Mouse (Mus musculus): Measurements from ENCODE around the gene Slc24a4.
"Not testable (repeated sequence)": the region's sequence is repeated elsewhere in the genome, so short reads cannot be mapped to it uniquely, and the experiment has no call there.

The Slc24a4 gene

DNA sequence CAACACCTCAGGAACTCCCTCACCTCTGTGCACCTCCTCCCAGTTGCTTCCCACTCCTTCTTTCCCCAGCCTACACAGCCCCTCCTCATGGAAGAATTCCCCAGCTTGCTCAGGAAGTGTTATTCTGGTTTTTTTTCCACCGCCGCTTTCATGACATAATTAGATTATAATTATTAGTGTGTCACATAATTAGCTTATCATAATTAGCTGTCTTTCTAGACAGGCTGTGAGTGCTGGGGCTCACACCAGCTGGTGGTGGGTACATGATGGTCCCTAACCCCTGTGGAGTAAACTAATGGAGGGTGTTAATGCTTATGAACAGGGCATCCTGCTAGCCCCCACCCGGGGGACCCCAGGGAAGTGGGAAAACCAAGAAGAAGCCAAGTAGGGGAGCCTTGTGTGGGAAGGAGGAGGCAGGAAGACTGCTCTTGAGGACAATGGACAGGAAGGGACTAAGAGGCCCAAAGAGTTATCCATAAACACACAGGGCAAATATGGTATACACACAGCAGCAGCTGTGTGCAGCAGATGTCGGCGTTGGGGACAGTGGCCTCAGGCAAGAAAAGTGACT is 38.2 kb downstream of the Slc24a4 start:
- DNase-seq (ENCODE audit: low spot score) = peak; percentile 13

- DNase-seq (ENCODE audit: low spot score) = no peak
These were observed 38.8 kb downstream of the Slc24a4 start for GRCm38 (mm10) chr12:102167302-102167701.

GRCm38 (mm10) chr12:102172746-102173145 is 44.2 kb downstream of the Slc24a4 start:
- no peak for DNase-seq (ENCODE audit: low spot score)

- no peak for DNase-seq (ENCODE audit: low spot score)
These were observed 44.8 kb downstream of the Slc24a4 start for GRCm38 (mm10) chr12:102173345-102173744.

DNA sequence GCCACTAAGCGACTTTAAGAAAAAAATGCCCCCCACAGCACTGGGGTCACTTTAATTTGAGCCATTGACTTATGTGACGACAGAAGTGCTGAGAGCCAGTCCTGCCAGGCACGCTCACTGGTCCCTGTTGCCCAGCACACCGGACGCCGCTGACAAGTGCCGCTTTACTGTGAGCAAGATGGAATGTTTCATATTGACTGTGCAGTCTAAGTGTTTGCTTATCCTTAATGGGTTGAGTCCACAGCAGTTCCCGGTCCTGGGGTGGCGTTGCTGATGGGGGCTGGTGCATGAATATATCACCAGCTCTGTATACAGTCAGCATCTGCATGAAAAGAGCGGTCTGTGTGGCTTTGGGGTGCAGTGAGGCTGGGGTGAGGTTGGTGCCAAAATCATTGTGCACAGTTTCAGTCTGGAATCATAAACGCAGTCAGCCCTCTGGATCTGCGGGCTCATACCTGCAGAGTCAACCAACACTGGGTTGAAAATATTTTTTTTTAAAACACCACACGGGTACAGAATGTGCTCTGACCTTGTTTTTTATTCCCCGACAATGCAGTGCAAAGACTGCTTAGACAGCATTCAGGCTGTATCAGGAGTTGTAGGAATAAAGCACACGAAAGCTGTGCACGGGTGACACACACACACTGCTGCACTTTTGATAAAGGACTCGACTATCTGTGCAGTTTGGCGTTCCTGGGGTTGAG is 52.0 kb downstream of the Slc24a4 start:
- DNase-seq (ENCODE audit: low spot score) = no peak

GRCm38 (mm10) chr12:102181799-102182357 is 53.3 kb downstream of the Slc24a4 start:
- peak; percentile 81 for DNase-seq (ENCODE audit: low spot score)

- DNase-seq (ENCODE audit: low spot score) = no peak
These were observed 54.1 kb downstream of the Slc24a4 start for GRCm38 (mm10) chr12:102182621-102183020.

GRCm38 (mm10) chr12:102183201-102183600 is 54.7 kb downstream of the Slc24a4 start:
- no peak for DNase-seq (ENCODE audit: low spot score)

DNA sequence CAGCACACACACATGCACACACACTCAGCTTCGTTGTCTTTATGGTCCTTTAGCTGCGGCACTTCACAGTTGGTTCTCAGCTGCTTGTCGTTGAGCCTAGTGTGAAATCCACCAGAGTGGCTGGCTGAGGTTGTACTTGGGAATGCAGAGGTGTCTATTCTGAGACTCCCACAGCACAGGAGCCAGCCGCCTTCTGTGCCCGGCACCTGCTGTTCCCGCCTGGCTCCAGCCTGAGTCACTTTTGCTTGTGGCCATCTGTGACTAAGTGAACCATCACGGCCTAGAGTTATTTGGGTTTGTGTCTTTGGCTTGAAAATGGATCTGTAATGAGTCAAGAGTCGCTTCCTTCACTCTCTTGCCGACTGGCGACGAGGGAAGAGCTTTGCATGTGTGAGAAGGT is 62.3 kb downstream of the Slc24a4 start:
- no peak for DNase-seq (ENCODE audit: low spot score)

DNA sequence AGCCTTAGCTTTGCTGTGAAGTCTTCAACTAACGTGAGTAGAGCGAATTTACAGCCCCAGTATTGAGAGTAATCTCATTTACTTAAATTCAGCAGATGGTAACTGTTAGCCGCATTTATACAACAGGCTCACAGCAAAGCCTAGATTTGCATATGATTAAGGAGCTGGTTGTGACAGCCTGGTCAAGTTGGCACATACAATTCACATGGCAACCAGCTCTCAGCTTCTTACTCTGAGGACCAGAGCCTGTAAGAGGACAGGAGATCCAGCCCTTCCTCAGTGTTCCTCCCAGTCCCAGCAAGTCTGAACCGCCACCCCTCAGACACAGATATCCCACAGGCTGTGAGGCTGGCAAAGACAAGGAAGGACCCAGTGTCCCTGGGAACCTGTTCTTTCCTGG is 73.0 kb downstream of the Slc24a4 start:
- no peak for DNase-seq (ENCODE audit: low spot score)

DNA sequence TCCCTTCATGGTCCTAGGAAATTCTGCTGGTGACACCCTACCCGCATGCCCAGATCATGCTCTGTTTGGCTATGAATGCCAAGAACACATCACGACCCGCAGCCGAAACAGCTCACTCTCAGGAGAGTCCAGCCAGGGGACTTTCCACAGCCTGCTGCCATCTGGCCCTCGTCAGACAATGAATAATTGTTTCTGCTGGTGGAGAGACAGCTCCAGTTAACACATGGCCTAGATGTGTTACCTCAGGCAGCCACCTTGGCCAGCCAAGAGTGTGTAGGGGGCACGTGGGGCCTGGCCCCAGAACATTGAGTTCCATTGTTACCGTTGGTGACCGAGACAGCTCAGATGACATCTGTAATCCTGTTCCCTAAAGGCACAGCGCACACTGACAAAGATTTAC is 74.4 kb downstream of the Slc24a4 start:
- DNase-seq (ENCODE audit: low spot score) = peak; percentile 45

GRCm38 (mm10) chr12:102206471-102206870 is 77.9 kb downstream of the Slc24a4 start:
- DNase-seq (ENCODE audit: low spot score) = no peak

- no peak for DNase-seq (ENCODE audit: low spot score)
These were observed 78.7 kb downstream of the Slc24a4 start for GRCm38 (mm10) chr12:102207245-102207644.

- no peak for DNase-seq (ENCODE audit: low spot score)
These were observed 82.3 kb downstream of the Slc24a4 start for GRCm38 (mm10) chr12:102210801-102211200.

- DNase-seq (ENCODE audit: low spot score) = no peak
These were observed 94.9 kb downstream of the Slc24a4 start for GRCm38 (mm10) chr12:102223404-102223803.

DNA sequence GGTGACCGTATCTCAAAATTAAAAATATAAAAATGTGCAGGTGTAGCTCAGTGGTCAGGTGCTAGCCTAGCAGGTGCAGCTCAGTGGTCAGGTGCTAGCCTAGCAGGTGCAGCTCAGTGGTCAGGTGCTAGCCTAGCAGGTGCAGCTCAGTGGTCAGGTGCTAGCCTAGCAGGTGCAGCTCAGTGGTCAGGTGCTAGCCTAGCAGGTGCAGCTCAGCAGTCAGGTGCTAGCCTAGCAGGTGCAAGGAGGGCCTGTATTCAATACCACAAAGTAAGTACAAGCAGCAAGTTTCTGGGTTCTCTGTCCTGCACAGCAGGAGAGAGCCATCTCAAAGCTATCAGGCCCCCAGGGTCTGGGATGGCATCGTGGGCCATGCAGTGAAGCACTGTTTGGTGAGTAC is 95.6 kb downstream of the Slc24a4 start:
- DNase-seq (ENCODE audit: low spot score) = not testable (repeated sequence)

GRCm38 (mm10) chr12:102225165-102225564 is 96.6 kb downstream of the Slc24a4 start:
- DNase-seq (ENCODE audit: low spot score) = no peak

DNA sequence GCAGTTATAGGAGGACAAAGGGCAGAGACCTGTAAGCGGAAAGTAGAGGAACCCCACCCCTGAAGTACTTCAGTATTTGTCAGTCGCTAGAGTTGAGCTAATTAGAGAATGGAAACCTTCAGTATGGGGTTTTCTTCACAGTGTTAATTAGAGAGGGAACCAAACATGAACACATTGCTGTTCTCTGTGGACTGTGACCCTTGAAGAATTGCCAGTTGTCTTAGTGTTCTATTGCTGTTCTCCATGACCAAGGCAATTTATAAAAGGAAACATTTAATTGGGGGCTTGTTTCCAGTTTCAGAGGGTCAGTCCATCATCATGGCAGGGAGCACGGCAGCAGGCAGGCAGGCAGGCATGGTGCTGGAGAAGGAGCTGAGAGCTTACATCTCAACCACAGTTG is 107.0 kb downstream of the Slc24a4 start:
- DNase-seq (ENCODE audit: low spot score) = no peak

DNA sequence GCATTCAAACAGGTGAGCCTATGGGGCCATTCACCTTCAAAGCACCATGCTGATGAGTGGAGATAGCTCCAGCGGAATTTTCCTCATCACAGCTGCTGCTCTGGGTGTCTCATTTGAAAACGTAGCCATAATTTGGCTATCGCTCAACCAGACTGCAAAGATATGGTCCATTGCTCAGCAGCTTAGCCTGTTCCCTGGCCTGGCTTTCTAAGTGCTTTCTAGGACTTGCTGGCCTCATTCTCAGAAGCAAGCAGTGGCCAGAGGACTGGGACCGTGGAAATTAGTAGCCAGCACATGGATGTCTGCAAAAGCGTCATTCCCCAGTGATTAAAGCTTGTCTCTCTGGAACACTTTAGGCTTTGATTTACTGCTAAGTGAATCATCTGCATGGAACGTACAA is 107.8 kb downstream of the Slc24a4 start:
- DNase-seq (ENCODE audit: low spot score) = no peak

DNA sequence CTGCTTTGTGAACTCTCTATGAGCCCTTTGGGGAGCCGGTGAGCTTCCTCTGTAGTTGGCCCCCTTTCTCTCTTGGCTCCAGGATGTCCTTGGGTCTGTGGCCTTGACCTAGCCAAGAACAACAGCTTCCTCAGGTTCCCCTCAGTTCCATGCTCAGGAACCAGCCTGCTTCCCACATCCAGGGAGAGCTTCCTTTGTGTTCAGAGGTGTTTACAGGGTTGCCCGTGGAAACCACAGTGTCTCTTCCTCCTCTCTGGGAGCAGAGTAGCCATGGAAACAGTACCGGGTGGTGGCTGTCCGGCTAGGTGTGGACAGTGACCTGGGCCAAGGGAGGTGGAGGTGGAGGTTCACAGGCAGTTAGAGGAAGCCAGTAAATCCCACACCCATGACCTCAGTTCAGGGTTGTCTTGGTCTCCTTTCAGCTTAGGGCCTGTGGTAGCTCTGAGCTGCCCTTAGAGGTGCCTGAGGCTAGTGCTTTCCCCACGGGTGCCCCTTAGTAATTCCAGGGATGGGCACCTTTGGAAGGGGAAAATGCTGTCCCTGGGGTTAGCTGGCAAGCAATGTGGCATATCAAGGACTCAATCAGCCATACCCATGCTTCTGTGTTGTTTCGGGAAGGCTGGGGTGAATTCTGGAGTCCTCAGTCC is 113.7 kb downstream of the Slc24a4 start:
- peak; percentile 39 for DNase-seq (ENCODE audit: low spot score)

DNA sequence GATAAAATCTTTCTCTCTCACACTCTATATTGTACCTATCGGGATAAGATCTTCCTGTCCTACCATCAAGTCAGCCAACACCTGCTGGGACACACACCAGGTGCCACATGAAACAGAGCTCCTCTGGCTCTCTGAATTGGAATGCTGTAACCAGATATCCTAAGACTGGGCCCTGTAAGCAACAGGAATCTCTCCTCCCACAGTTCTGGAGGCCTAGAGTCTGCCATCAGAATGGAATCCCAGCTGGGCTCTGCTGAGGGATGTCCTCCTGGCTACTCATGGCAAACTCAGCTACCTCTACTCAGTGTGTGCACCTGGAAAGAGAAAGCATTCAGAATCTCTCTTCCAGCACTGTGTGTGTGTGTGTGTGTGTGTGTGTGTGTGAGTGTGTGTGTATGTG is 115.4 kb downstream of the Slc24a4 start:
- peak; percentile 43 for DNase-seq (ENCODE audit: low spot score)

GRCm38 (mm10) chr12:102246226-102246625 is 117.7 kb downstream of the Slc24a4 start:
- no peak for DNase-seq (ENCODE audit: low spot score)

GRCm38 (mm10) chr12:102248104-102248503 is 119.6 kb downstream of the Slc24a4 start:
- DNase-seq (ENCODE audit: low spot score) = no peak
